Mouse (Mus musculus): ENCODE results near the gene Asphd2. TPM values are rescaled to one million over a fixed set of nuclear protein-coding genes. Genes with fewer than 3 reads are reported as not detected.
"Not testable (repeated sequence)": the region's sequence is repeated elsewhere in the genome, so short reads cannot be mapped to it uniquely, and the experiment has no call there.

Asphd2 gene
- polyA plus RNA-seq, 1 experiment: 4.3 TPM

DNA sequence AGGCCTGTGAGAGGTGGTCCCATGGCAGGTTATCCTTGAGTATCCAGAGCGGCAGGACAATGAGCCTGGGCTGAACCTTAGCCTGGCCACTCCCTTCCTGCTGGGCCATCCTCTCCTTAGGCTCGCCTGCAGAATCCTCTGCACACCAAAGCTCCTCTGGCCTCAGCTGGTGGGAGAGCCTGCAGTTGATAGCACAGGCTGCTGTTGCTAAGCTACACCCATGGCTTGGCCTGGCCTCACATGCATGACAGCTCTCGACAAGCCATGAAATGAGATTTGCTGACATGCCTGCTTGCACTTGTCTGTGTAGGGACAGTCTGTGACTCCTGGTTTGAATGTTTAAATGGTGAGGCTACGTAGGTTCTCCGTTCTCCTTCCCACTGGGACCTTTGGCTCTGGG lies 22.0 kb upstream of the Asphd2 start:
- TF ChIP-seq CTCF (IDR thresholded peaks at IDR 0.05; ENCODE audit: borderline replicate concordance, insufficient read depth, low read length) (no peak), POLR2A (IDR thresholded peaks at IDR 0.05; ENCODE audit: low read depth, low read length) (no peak)
- 0 out of 2 replicates have a peak, but pooled peaks cover under 1% of the 10 kb centered on the region for H3K4me1 ChIP-seq (ENCODE audit: control insufficient read depth, insufficient read depth, low read length)
- H3K27ac ChIP-seq (ENCODE audit: insufficient read depth, low read length): no peak overlapping the region
- H3K4me3 ChIP-seq (ENCODE audit: insufficient read depth, low read length): no peak overlapping the region

DNA sequence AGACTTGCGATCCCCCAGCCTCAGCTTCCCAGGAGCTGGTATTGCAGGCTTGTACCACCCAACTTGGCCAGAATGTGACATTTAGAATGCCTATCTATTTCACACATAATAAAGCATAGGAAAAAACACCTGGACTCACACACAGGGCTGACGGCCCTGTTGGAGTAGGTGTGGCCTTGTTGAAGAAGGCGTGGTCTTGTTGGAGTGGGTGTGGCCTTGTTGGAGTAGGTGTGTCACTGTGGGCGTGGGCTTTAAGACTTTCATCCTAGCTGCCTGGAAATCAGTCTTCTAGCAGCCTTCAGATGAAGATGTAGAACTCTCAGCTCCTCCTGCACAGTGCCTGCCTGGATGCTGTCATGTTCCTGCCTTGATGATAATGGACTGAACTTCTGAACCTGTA lies 18.1 kb upstream of the Asphd2 start:
- H3K4me1 ChIP-seq (ENCODE audit: control insufficient read depth, insufficient read depth, low read length); H3K27ac ChIP-seq (ENCODE audit: insufficient read depth, low read length); H3K4me3 ChIP-seq (ENCODE audit: insufficient read depth, low read length): not testable (repeated sequence)

DNA sequence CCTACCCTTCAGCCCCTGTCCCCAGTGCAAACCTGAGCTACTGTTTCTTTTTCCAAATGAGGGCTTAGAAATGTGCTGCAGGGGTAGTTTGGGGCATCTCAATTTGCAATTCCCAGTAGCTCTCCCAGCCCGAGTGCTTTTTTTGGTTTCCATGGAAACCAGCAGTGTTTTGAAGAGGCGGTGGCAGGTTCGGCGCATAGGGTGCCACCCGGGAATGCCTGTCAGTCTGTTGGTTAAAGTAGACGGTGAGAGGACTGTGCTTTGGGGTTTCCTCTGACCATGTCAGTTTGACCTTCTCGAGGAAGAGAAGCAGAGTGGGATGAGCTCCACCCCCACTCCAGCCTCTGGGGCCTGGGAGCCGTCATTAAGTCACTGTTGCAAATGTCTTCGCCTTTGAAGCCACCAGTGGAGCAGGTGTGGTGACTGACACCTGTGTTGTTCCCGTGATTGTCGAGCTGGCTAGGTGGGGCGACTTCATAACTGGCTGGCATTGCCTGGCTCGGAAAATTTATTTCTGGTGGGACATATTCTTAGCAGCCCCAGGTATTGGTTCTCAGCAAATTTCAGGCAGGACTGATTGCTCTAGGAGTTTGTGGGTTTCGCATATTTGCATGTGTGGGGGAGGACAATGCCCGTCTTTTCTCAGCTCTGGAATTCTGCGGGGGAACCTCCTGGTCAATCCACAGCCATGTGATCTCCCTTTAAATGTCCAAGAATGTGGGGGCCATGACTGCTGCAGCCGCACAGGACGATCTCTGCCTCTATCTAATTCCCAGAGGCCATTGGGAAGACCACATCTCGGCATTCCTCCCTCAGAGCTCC lies 17.1 kb upstream of the Asphd2 start:
- Histone ChIP-seq H3K27ac (ENCODE audit: insufficient read depth, low read length) (no peak overlapping the region), H3K4me3 (ENCODE audit: insufficient read depth, low read length) (no peak overlapping the region), H3K4me1 (ENCODE audit: control insufficient read depth, insufficient read depth, low read length) (0 out of 2 replicates have a peak, but pooled peaks cover 4% of the 10 kb centered on the region)
- no peak for TF ChIP-seq CTCF (IDR thresholded peaks at IDR 0.05; ENCODE audit: borderline replicate concordance, insufficient read depth, low read length)
- TF ChIP-seq POLR2A (IDR thresholded peaks at IDR 0.05; ENCODE audit: low read depth, low read length): no peak

DNA sequence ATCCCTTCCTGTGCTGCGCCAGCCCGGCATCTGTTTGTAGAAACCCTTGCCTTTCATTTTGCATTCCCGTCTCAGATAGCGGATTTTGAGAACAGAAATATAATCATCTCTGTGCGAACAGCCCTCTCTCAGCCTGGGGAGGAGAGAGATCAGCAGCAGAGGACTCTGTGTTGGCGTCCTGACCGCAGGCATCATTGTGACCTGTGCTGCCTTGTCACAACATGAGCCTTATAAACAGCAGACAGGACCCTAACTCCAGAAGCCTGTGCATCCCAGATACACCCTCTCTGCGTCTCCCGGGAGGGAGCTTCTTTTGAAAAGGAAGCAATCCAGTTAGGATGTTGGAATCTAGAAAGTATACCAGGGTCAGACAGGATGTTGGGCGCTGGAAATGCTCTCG lies 16.4 kb upstream of the Asphd2 start:
- no peak overlapping the region for H3K27ac ChIP-seq (ENCODE audit: insufficient read depth, low read length)
- H3K4me3 ChIP-seq (ENCODE audit: insufficient read depth, low read length): no peak overlapping the region
- TF ChIP-seq CTCF (IDR thresholded peaks at IDR 0.05; ENCODE audit: borderline replicate concordance, insufficient read depth, low read length) (no peak), POLR2A (IDR thresholded peaks at IDR 0.05; ENCODE audit: low read depth, low read length) (no peak)
- H3K4me1 ChIP-seq (ENCODE audit: control insufficient read depth, insufficient read depth, low read length): 0 out of 2 replicates have a peak, but pooled peaks cover 4% of the 10 kb centered on the region

DNA sequence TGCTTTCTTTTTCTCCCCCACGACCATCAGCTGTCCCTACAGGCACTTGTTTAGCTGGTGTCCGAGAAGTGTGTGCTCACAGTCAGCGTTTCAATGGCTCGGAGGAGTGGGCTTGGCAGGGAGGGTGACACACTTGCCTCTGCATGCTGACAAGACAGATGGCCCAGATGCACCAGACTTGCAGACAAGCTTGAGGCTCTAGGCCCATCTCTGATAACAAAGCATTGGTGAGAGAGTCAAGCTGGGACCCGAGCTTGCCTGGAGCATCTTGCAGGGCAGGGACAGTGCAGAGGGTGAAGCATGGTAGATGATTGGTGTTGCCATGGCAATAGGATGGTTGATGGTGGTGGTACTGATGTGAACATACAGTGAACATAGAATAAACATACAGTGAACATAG lies 14.6 kb upstream of the Asphd2 start:
- Histone ChIP-seq H3K4me1 (ENCODE audit: control insufficient read depth, insufficient read depth, low read length) (0 out of 2 replicates have a peak, but pooled peaks cover 4% of the 10 kb centered on the region), H3K27ac (ENCODE audit: insufficient read depth, low read length) (no peak overlapping the region), H3K4me3 (ENCODE audit: insufficient read depth, low read length) (no peak overlapping the region)
- no peak for TF ChIP-seq POLR2A (IDR thresholded peaks at IDR 0.05; ENCODE audit: low read depth, low read length)
- TF ChIP-seq CTCF (IDR thresholded peaks at IDR 0.05; ENCODE audit: borderline replicate concordance, insufficient read depth, low read length): no peak

DNA sequence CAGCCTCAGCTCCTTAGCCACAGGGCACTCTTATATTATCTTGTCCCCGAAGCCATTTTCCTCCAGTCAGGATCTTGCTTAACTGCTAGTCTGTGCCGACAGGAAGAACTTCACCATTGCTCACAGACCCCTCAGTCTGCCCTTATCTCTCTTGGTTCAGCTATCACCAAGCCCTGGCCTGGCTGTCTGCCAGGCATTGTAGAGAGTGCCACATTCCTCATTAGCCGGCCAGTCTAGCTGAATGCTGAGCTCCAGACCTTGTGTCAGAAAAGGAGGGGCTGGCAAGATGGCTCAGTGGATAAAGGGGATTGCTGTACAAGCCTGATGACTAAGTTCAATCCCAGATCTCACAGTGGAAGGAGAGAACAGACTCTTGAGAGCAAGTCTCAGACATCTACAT lies 11.4 kb upstream of the Asphd2 start:
- H3K4me3 ChIP-seq (ENCODE audit: insufficient read depth, low read length): no peak overlapping the region
- H3K4me1 ChIP-seq (ENCODE audit: control insufficient read depth, insufficient read depth, low read length): no peaks in the 10 kb centered on the region
- no peak overlapping the region for H3K27ac ChIP-seq (ENCODE audit: insufficient read depth, low read length)
- TF ChIP-seq CTCF (IDR thresholded peaks at IDR 0.05; ENCODE audit: borderline replicate concordance, insufficient read depth, low read length): no peak
- no peak for TF ChIP-seq POLR2A (IDR thresholded peaks at IDR 0.05; ENCODE audit: low read depth, low read length)

DNA sequence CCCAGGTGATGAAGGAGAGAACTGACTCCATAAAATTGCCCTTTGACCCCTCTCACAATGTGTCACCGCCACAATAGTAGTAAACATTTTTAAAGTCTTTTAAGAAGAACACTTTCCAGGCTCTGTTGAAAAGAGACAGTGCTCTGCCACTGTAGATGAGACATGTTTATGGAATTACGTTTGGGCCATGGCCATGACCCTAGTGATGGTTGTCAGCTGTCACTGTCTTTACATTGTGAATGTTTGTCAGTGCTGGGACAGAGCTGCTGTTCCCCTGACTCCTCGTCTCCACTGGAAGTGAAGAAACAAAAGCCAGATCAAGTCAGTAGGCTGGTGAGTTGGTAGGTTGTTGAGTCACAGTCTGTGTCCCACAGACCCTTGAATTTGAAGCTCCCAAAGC lies 7.8 kb upstream of the Asphd2 start:
- H3K4me3 ChIP-seq (ENCODE audit: insufficient read depth, low read length): no peak overlapping the region

DNA sequence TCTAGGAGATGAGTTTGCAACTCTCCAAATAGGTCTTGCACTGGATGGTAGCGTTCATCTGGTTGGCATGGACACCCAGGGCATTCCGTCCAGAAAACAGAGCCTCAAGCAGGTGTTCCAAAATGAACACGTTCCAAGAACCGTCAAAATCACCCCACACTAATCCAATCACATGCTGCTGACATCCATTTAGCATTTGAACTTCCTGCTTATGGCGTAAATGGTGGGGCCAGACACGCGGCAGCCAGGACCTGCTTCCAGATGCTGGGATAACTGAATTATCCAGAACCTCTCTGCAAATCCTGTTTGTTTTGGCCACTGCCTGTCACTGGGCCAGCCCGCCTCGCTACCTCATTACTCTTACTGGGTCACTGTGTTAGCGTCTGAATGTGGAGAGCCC lies 4.6 kb upstream of the Asphd2 start:
- no peak overlapping the region for H3K4me3 ChIP-seq (ENCODE audit: insufficient read depth, low read length)
- no peaks in the 10 kb centered on the region for H3K4me1 ChIP-seq (ENCODE audit: control insufficient read depth, insufficient read depth, low read length)
- H3K27ac ChIP-seq (ENCODE audit: insufficient read depth, low read length): no peak overlapping the region
- no peak for TF ChIP-seq POLR2A (IDR thresholded peaks at IDR 0.05; ENCODE audit: low read depth, low read length)
- no peak for TF ChIP-seq CTCF (IDR thresholded peaks at IDR 0.05; ENCODE audit: borderline replicate concordance, insufficient read depth, low read length)

More for the DNA sequence above, 7.8 kb upstream of the Asphd2 start:
- TF ChIP-seq POLR2A (IDR thresholded peaks at IDR 0.05; ENCODE audit: low read depth, low read length): no peak
- TF ChIP-seq CTCF (IDR thresholded peaks at IDR 0.05; ENCODE audit: borderline replicate concordance, insufficient read depth, low read length): no peak
- Histone ChIP-seq H3K4me1 (ENCODE audit: control insufficient read depth, insufficient read depth, low read length) (no peaks in the 10 kb centered on the region), H3K27ac (ENCODE audit: insufficient read depth, low read length) (no peak overlapping the region)

DNA sequence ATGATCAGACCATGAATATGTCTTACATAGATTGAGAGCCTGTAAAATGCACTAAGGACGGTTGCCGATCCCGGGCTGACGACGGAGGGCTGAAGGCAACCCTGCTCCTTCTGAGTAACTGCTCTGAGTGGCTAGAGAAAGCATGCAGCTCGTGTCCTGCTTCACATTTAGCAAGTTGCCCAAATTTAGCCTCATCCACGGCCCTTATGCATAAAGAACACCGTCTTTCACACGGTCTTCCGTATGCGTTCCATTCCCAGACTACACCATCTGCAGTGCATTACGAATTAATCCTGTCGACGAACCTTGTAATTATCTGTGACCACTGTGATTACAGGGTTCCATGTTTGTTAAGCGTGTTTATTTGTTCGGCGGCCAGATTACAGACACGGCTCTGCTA lies 1.4 kb upstream of the Asphd2 start:
- Histone ChIP-seq H3K4me3 (ENCODE audit: insufficient read depth, low read length) (no peak overlapping the region), H3K4me1 (ENCODE audit: control insufficient read depth, insufficient read depth, low read length) (no peaks in the 10 kb centered on the region), H3K27ac (ENCODE audit: insufficient read depth, low read length) (no peak overlapping the region)
- TF ChIP-seq POLR2A (IDR thresholded peaks at IDR 0.05; ENCODE audit: low read depth, low read length) (no peak), CTCF (IDR thresholded peaks at IDR 0.05; ENCODE audit: borderline replicate concordance, insufficient read depth, low read length) (no peak)

DNA sequence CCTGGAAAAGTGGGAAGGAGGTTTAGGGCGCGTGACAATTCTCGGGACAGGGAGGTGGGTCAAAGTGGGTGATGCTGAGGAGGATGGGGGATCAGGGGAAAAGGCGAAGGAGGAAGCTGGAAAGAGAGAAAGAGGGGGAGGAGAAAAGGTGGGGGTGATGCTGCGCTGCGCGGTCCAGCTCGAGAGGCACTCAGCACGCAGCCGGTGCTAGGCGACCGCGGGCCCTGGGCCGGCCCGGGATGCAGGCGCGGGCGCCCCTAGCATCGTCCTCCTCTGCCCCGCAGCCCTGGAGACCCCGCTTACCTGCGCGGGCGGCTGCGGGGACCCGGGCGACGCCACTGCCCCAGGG lies 277 bp downstream of the Asphd2 start:
- no peak overlapping the region for H3K27ac ChIP-seq (ENCODE audit: insufficient read depth, low read length)
- peak overlapping the region; percentile 38 for H3K4me3 ChIP-seq (ENCODE audit: insufficient read depth, low read length)
- TF ChIP-seq CTCF (IDR thresholded peaks at IDR 0.05; ENCODE audit: borderline replicate concordance, insufficient read depth, low read length) (no peak), POLR2A (IDR thresholded peaks at IDR 0.05; ENCODE audit: low read depth, low read length) (no peak)
- H3K4me1 ChIP-seq (ENCODE audit: control insufficient read depth, insufficient read depth, low read length): no peaks in the 10 kb centered on the region
